Mouse (Mus musculus): ENCODE measurements around the gene Zfand5.
"Not testable (repeated sequence)": the region's sequence is repeated elsewhere in the genome, so short reads cannot be mapped to it uniquely, and the experiment has no call there.

Gene Zfand5

GRCm38 (mm10) chr19:21271741-21272654 lies at the start of gene Zfand5:
TSS of gene Zfand5 (plus strand) at chr19:21272278.
- peak; percentile 97 for DNase-seq (ENCODE audit: low read depth, low spot score)

- no peak for DNase-seq (ENCODE audit: low read depth, low spot score)
These were observed 44.9 kb upstream of the Zfand5 start for GRCm38 (mm10) chr19:21227131-21227530.

GRCm38 (mm10) chr19:21227754-21228153 lies 44.3 kb upstream of the Zfand5 start:
- no peak for DNase-seq (ENCODE audit: low read depth, low spot score)

- not testable (repeated sequence) for DNase-seq (ENCODE audit: low read depth, low spot score)
These were observed 23.3 kb upstream of the Zfand5 start for GRCm38 (mm10) chr19:21248730-21249129.

- no peak for DNase-seq (ENCODE audit: low read depth, low spot score)
These were observed 18.2 kb upstream of the Zfand5 start for GRCm38 (mm10) chr19:21253846-21254245.

GRCm38 (mm10) chr19:21255920-21256319 lies 16.2 kb upstream of the Zfand5 start:
- DNase-seq (ENCODE audit: low read depth, low spot score), result no peak

- no peak for DNase-seq (ENCODE audit: low read depth, low spot score)
These were observed 12.6 kb upstream of the Zfand5 start for GRCm38 (mm10) chr19:21259453-21259852.

- no peak for DNase-seq (ENCODE audit: low read depth, low spot score)
These were observed 11.8 kb upstream of the Zfand5 start for GRCm38 (mm10) chr19:21260280-21260679.

- no peak for DNase-seq (ENCODE audit: low read depth, low spot score)
These were observed 892 bp upstream of the Zfand5 start for GRCm38 (mm10) chr19:21271186-21271585.

- peak; percentile 65 for DNase-seq (ENCODE audit: low read depth, low spot score)
These were observed 692 bp downstream of the Zfand5 start for GRCm38 (mm10) chr19:21272655-21273284.

- DNase-seq (ENCODE audit: low read depth, low spot score), result peak; percentile 25
These were observed 1.4 kb downstream of the Zfand5 start for GRCm38 (mm10) chr19:21273440-21273839.

- peak; percentile 76 for DNase-seq (ENCODE audit: low read depth, low spot score)
These were observed 2.1 kb downstream of the Zfand5 start for GRCm38 (mm10) chr19:21274181-21274591.

- no peak for DNase-seq (ENCODE audit: low read depth, low spot score)
These were observed 2.6 kb downstream of the Zfand5 start for GRCm38 (mm10) chr19:21274714-21275113.

GRCm38 (mm10) chr19:21276317-21276716 lies 4.2 kb downstream of the Zfand5 start:
- no peak for DNase-seq (ENCODE audit: low read depth, low spot score)

GRCm38 (mm10) chr19:21286421-21287097 lies 14.5 kb downstream of the Zfand5 start:
- no peak for DNase-seq (ENCODE audit: low read depth, low spot score)

GRCm38 (mm10) chr19:21297411-21297810 lies 25.3 kb downstream of the Zfand5 start:
- DNase-seq (ENCODE audit: low read depth, low spot score), result no peak

- DNase-seq (ENCODE audit: low read depth, low spot score), result no peak
These were observed 29.7 kb downstream of the Zfand5 start for GRCm38 (mm10) chr19:21301787-21302186.

- DNase-seq (ENCODE audit: low read depth, low spot score), result no peak
These were observed 35.7 kb downstream of the Zfand5 start for GRCm38 (mm10) chr19:21307755-21308154.

- not testable (repeated sequence) for DNase-seq (ENCODE audit: low read depth, low spot score)
These were observed 38.3 kb downstream of the Zfand5 start for GRCm38 (mm10) chr19:21310364-21310763.

GRCm38 (mm10) chr19:21315701-21316100 lies 43.6 kb downstream of the Zfand5 start:
- DNase-seq (ENCODE audit: low read depth, low spot score), result no peak

GRCm38 (mm10) chr19:21319618-21320017 lies 47.5 kb downstream of the Zfand5 start:
- DNase-seq (ENCODE audit: low read depth, low spot score), result no peak

GRCm38 (mm10) chr19:21325333-21325732 lies 53.3 kb downstream of the Zfand5 start:
- no peak for DNase-seq (ENCODE audit: low read depth, low spot score)
